Mouse (Mus musculus): ENCODE measurements around the gene Nrl. TPM values are rescaled to one million over a fixed set of nuclear protein-coding genes. Genes with fewer than 3 reads are reported as not detected.

Nrl gene
- total and polyA plus RNA-seq, 3 experiments = 0.13 to 0.86 TPM; not detected in 1

DNA sequence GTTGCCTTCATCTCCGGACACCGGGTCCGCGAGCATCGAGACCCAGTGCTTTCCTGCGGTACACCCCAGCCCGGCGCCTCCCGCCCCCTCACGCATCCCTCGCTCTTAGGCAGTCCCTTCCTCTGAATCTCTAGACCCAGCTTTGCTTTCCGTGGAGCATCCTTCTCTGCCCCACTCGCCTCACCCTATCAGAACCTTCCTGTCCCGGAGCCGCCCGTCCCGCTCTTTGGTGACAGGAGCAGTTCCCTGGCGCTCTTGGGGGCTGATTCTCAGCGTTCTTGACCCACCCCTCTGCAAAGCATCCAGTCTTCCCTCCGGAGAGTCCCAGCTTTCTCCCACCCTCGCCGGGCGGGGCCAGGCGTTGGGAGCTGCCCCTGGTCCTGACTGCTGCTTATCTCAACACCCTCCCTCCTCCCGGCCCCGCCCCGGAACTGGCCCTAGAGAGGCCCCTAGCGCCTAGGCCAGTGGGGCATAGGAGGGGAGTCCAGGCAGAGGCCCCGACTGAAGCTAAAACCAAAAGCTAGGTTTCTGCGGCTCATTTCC lies 33.4 kb downstream of the Nrl start (continued):
- TF ChIP-seq RCOR1 (conservative IDR thresholded peaks at IDR 0.05; ENCODE audit: low read depth, low read length) (no peak), TBP (conservative IDR thresholded peaks at IDR 0.05; ENCODE audit: low read depth, low read length) (no peak), TCF12 (IDR thresholded peaks at IDR 0.05; ENCODE audit: low read depth, low read length) (peak; percentile 64; the same call in 1 of the 2 replicates), CHD2 (IDR thresholded peaks at IDR 0.05; ENCODE audit: low read length) (no peak), ZC3H11A (IDR thresholded peaks at IDR 0.05; ENCODE audit: low read depth, low read length) (no peak), USF2 (conservative IDR thresholded peaks at IDR 0.05; ENCODE audit: low read depth, low read length) (no peak), E2F4 (IDR thresholded peaks at IDR 0.05; ENCODE audit: insufficient replicate concordance, low read depth, low read length) (no peak), HCFC1 (IDR thresholded peaks at IDR 0.05; ENCODE audit: low read depth, low read length) (peak; percentile 53), IRF4 (IDR thresholded peaks at IDR 0.05; ENCODE audit: low read depth, low read length) (peak; percentile 72), POLR2A (IDR thresholded peaks at IDR 0.05; ENCODE audit: low read depth, low read length) (peak; percentile 57), UBTF (IDR thresholded peaks at IDR 0.05; ENCODE audit: low read depth, low read length) (no peak), SIN3A (IDR thresholded peaks at IDR 0.05; ENCODE audit: low read length) (peak; percentile 95), BHLHE40 (IDR thresholded peaks at IDR 0.05; ENCODE audit: low read depth, low read length) (no peak), MYC (IDR thresholded peaks at IDR 0.05; ENCODE audit: low read depth, low read length) (no peak)

DNA sequence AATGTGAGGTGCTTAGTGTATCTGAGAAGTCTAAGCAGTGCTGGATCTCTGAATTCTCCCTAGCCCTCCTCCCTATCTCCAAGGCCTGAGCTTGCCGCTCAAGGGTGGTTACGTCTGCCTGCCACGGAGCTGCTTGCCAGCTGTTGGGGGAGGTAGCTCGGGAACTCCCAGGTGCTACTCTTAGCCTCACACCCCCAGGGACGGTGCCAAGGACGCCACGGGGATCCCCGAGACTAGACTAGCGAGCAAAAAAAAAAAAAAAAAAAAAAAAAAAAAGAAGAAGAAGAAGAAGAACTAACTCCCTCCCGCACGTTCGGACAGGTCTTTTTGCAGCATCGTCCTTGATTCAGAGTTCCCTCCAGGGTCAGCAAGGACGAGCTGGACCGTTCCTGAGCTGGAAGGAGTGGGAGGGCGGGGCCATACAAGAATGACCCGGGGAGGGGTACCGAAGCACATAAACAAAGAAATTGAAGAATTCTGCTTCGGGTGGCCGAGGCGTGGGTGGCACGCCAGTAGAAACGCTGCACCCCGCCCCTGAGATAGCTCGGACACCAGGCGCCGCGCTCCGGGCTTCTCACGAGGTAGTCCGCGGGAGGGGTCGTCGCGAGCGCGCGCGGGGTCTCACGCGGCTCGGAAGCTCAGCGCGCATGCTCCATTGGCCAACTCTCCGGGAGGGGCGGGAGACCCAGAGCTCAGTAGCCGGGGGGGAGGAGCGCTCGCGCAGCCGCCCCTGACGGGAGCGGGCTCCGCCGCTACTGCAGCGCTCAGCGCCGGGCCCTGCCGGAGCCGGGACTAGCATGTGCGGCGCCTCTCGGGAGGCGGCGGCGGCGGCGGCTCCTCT lies 34.2 kb downstream of the Nrl start, which contains the start of gene Carmil3:
Gene Carmil3, plus strand, starts transcription at position 291 of the 841 bp plus-strand sequence.
- Histone ChIP-seq H3K36me3 (replicated peaks in 1 of 2; ENCODE audit: control insufficient read depth in 1 of 2, insufficient read depth in 1 of 2, low read length in 1 of 2) (peaks cover 0 to 56% of the 10 kb centered on the region in 2 experiments), H3K27me3 (replicated peaks) (no peaks in the 10 kb centered on the region), H3K4me1 (ENCODE audit: control insufficient read depth in 1 of 2, insufficient read depth in 2 of 2) (peaks cover 30 to 63% of the 10 kb centered on the region in 2 experiments), H3K9me3 (replicated peaks; ENCODE audit: low read length) (no peaks in the 10 kb centered on the region), H3K4me2 (ENCODE audit: insufficient read depth, low read depth, poor library complexity, severe bottlenecking) (peak within 1 kb of the TSS; percentile 67), H3K4me3 (replicated peaks in 1 of 3; ENCODE audit: low read depth in 2 of 3, low read length in 2 of 3, poor library complexity in 1 of 3) (peak within 1 kb of the TSS; percentile 69 to 74 (median 73)), H3K79me2 (replicated peaks; ENCODE audit: control insufficient read depth, extremely low read depth, insufficient read depth, poor library complexity, severe bottlenecking) (no peaks in the 10 kb centered on the region), H3K9ac (ENCODE audit: insufficient read depth, low read depth) (peak within 1 kb of the TSS; percentile 39; the same call in 1 of the 2 replicates), H3K27ac (ENCODE audit: insufficient read depth, low read depth) (peak within 1 kb of the TSS; percentile 19; the same call in 1 of the 2 replicates)
- DNase-seq (ENCODE audit: extremely low read depth) = peak; percentile 72
- in situ Hi-C loops (cut with MboI; ENCODE audit: low pct_ligation_motif_present, low pct_unique_long_range_greater_than_20kb, low sequenced_read_pairs) = no loop called here
- dilution Hi-C loops (cut with MboI; ENCODE audit: extremely low pct_ligation_motif_present, extremely low pct_unique_long_range_greater_than_20kb, low sequenced_read_pairs) = no loop called here
- TF ChIP-seq MAZ (IDR thresholded peaks at IDR 0.05; ENCODE audit: low read depth, low read length) = no peak
- no peak for TF ChIP-seq SMC3 (IDR thresholded peaks at IDR 0.05; ENCODE audit: low read depth, low read length)
- no peak for TF ChIP-seq POLR2A (IDR thresholded peaks at IDR 0.05; ENCODE audit: low read depth, low read length)
- no peak for TF ChIP-seq RCOR1 (conservative IDR thresholded peaks at IDR 0.05; ENCODE audit: low read depth, low read length)
- peak; percentile 82 for TF ChIP-seq ETS1 (conservative IDR thresholded peaks at IDR 0.05; ENCODE audit: low read depth, low read length)
- TF ChIP-seq MAX (IDR thresholded peaks at IDR 0.05; ENCODE audit: low read length) = no peak
- peak; percentile 59 for TF ChIP-seq CHD2 (IDR thresholded peaks at IDR 0.05; ENCODE audit: low read length)
- peak; percentile 98 for TF ChIP-seq ZNF384 (IDR thresholded peaks at IDR 0.05; ENCODE audit: low read depth, low read length)
- TF ChIP-seq USF2 (conservative IDR thresholded peaks at IDR 0.05; ENCODE audit: low read depth, low read length) = no peak
- peak; percentile 40; the same call in 1 of the 2 replicates for TF ChIP-seq UBTF (IDR thresholded peaks at IDR 0.05; ENCODE audit: low read depth, low read length)
- TF ChIP-seq CHD1 (IDR thresholded peaks at IDR 0.05; ENCODE audit: low read depth, low read length) = no peak
- no peak for TF ChIP-seq TBP (conservative IDR thresholded peaks at IDR 0.05; ENCODE audit: low read depth, low read length)
- peak; percentile 85 for TF ChIP-seq MEF2A (IDR thresholded peaks at IDR 0.05; ENCODE audit: borderline replicate concordance, low read depth, low read length)
- TF ChIP-seq SIN3A (IDR thresholded peaks at IDR 0.05; ENCODE audit: low read length) = peak; percentile 63; the same call in 1 of the 2 replicates
- peak; percentile 56; the same call in 1 of the 2 replicates for TF ChIP-seq IRF4 (IDR thresholded peaks at IDR 0.05; ENCODE audit: low read depth, low read length)
- TF ChIP-seq ZC3H11A (IDR thresholded peaks at IDR 0.05; ENCODE audit: low read depth, low read length) = no peak
- TF ChIP-seq KAT2A (IDR thresholded peaks at IDR 0.05; ENCODE audit: insufficient replicate concordance, low read length) = 0 out of 2 replicates have a peak, but pooled peaks have one; percentile 32
- TF ChIP-seq MYC (IDR thresholded peaks at IDR 0.05; ENCODE audit: low read depth, low read length) = no peak
- TF ChIP-seq JUND (conservative IDR thresholded peaks at IDR 0.05; ENCODE audit: low read depth, low read length) = no peak
- TF ChIP-seq USF1 (IDR thresholded peaks at IDR 0.05; ENCODE audit: low read depth, low read length) = no peak
- TF ChIP-seq RAD21 (IDR thresholded peaks at IDR 0.05; ENCODE audit: low read depth, low read length) = no peak
- no peak for TF ChIP-seq ELF1 (IDR thresholded peaks at IDR 0.05; ENCODE audit: low read depth, low read length)
- TF ChIP-seq BHLHE40 (IDR thresholded peaks at IDR 0.05; ENCODE audit: low read depth, low read length) = peak; percentile 70
- TF ChIP-seq POLR2AphosphoS2 (IDR thresholded peaks at IDR 0.05; ENCODE audit: low read depth, low read length) = no peak
- TF ChIP-seq PAX5 (IDR thresholded peaks at IDR 0.05; ENCODE audit: low read length) = no peak
- no peak for TF ChIP-seq HCFC1 (IDR thresholded peaks at IDR 0.05; ENCODE audit: low read depth, low read length)
- TF ChIP-seq GABPA (IDR thresholded peaks at IDR 0.05; ENCODE audit: insufficient replicate concordance, low read depth, low read length) = no peak
- TF ChIP-seq TCF12 (IDR thresholded peaks at IDR 0.05; ENCODE audit: low read depth, low read length) = peak; percentile 60; the same call in 1 of the 2 replicates
- no peak for TF ChIP-seq ZKSCAN1 (IDR thresholded peaks at IDR 0.05; ENCODE audit: borderline replicate concordance, low read depth, low read length)
- TF ChIP-seq ZMIZ1 (IDR thresholded peaks at IDR 0.05; ENCODE audit: low read depth, low read length) = no peak
- TF ChIP-seq CTCF (conservative IDR thresholded peaks at IDR 0.05 in 1 of 2, IDR thresholded peaks at IDR 0.05 in 1 of 2; ENCODE audit: low read depth in 2 of 2, low read length in 2 of 2) = no peak
